Mouse (Mus musculus) stomach, postnatal 0 days (tissue): ENCODE data around the gene Naif1.

Experiments used
- CTCF ChIP-seq: IDR thresholded peaks from 2 replicates; pipeline ENCODE4 v1.5.1; 2016; ENCODE audit warnings: antibody characterized with exemption, low read depth, mild to moderate bottlenecking, moderate library complexity
- EP300 ChIP-seq: optimal IDR thresholded peaks from 2 replicates; pipeline ENCODE3; 2016; ENCODE audit warnings: antibody characterized with exemption

- TF ChIP-seq EP300 (no peak), CTCF (no peak)
Measured at GRCm38 (mm10) chr2:32458300-32458699, 8.0 kb downstream of the Naif1 start.
